Mouse (Mus musculus) CD4-positive, CD25-positive, alpha-beta regulatory T cell, adult 2 months (primary cell): ENCODE measurements around the gene 4930470P17Rik.

ENCODE experiments used
- DNase-seq: peaks from one replicate; pipeline ENCODE4 v3.0.0-alpha.2; 2012; ENCODE audit warnings: low read depth, low spot score

The 4930470P17Rik gene

DNA sequence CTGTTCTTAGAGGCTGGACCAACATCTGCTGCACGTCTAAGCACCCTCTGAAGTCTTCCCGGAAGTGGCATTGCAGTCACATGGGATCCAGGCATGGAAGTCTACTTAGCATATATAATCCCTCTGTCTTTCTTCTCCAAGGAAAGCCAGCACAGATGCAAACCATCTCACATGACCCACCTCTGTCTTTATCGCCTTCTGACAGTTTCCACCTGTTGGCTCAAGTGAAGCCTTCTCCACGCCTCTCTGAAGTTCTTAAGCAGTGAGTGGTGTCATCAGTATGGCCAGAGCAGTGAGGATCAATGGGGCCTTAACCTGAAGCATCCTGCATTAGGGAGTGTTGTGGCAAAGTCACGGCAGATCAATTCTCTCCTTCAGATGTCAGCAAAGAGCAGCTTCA is 23.2 kb downstream of the 4930470P17Rik start:
- DNase-seq: no peak

DNA sequence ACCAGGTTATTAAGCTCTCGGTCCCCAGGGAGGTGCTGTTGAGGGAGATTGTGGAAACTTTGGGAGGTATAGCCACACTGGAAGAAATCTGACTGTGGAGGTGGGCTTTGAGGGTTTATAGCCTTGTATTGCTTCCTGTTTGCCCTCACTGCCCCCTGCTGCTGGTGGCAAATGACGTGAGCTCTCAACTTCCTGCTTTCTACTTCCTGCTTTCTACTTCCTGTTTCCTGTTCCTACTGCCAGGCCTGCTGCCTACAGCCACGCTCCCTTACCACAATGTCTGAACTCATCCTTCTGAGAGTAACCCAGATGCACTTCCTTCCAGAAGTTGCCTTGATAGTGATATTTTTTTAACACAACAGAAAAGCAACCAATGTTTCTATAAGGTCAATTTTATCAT is 24.3 kb downstream of the 4930470P17Rik start:
- no peak for DNase-seq

DNA sequence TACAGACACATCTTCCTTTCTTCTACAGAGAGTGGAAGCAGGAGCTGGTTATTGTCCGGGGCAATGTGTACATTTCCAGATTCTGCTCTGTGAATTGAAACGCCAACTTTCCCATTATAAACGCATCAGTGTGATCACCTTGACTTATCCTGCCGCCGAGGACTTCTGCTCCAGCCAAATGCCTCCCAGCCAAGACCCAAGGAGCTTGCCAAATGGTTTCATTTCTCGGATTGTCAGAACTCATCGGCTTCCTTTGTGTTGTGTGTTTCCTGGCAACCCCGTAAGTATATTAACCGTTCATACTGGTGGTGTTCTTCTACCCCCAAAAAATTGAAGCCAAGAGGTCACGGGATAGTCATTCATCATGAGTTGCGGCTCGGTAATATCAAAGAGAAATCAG is 25.7 kb downstream of the 4930470P17Rik start:
- DNase-seq: no peak

DNA sequence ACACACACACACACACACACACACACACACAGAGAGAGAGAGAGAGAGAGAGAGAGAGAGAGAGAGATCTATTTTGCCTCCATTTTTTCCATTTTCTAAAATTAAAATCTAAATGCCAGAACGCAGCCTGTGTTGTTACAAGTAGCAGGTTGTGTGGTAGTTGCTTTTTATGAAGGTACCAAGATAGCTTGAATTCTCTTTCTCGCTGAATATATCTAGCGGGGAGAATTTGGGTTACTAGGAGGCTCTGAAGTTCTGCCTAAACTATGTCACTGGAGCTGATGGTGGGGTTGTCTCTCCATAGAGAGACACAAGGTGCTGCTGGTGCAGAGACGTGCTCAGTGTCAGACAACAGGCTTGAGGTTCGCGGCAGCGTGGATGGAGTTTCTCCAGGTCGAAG is 36.8 kb downstream of the 4930470P17Rik start:
- no peak for DNase-seq

- DNase-seq: no peak
Observed at GRCm38 (mm10) chr2:170563956-170564855, 37.6 kb downstream of the 4930470P17Rik start.

GRCm38 (mm10) chr2:170552088-170552487 is 49.7 kb downstream of the 4930470P17Rik start:
- DNase-seq: no peak

GRCm38 (mm10) chr2:170550240-170550639 is 51.6 kb downstream of the 4930470P17Rik start:
- DNase-seq: no peak

DNA sequence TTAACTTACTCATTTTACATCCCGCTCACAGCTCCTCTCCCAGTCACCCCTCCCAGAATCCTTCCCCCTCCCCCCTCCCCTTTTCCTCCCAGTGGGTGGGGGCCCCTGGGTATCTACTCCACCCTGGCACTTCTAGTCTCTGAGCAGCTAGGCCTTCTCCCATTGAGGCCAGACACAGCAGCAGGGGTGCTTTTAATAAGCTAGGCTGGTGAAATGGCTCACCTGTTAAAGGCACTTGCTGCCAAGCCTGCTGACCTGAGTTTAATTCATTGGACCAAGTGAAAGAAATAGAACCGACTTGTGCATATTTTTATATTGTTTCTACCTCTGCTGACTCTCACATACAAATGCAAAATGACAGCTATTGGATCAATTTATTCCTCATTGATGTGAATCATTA is 52.7 kb downstream of the 4930470P17Rik start:
- no peak for DNase-seq

- no peak for DNase-seq
Observed at GRCm38 (mm10) chr2:170548046-170548445, 53.8 kb downstream of the 4930470P17Rik start.

DNA sequence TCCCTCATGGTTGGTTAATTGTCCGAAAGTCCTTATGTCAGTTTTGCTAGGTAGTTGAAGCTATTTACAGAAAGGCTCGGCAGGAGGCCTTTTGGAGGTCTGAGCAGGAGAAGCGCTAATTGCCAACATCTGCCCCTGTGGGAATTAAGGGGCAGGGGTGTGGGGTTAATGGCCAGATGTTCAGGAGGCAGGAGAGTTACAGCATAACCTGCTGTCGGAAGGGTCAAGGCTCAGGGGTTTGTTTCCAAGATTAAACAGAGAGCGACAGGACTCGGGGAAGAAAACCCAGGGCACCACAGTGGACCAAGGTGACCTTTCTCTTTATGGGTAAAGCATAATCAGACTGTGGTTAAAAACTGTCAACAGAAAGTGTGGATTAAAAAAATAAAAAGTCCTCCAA is 54.3 kb downstream of the 4930470P17Rik start:
- DNase-seq: no peak

DNA sequence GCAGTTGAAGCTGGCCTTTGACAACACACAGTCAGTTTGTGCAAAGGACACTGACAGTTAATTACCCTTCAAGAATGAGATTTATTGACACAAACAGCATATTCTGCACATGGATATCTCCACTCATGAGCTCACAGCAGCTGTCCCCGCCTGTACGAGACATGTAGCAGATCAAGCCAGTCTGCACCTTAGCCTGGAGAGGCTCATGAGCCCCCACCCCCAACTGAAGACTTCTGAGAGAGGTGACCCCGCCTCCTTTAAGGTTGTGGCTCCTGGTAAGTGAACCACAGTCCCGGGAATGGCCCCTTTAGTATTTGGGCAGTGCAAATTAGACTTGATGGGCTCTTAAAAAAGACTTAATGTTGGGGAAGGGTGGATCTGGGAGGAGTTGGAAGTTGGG is 56.1 kb downstream of the 4930470P17Rik start:
- DNase-seq: no peak

DNA sequence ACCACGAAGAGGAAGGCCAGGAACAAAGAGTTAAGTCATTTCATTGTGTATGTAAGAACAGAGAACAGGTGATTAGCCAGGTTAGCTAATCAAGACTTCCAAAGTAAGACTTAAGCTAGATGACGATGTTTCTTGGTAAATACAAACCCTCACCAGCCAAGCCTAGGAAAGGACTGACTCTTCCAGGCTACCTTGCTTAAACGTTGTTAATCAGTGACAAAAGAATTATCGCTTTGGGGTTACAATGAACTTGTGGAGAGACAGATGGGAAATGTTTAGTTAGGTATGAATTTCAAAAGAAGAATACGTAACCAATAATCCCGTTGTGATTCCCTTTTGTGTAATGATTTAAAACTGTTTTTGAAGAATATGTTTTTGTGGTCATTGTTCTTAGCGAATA is 56.9 kb downstream of the 4930470P17Rik start:
- no peak for DNase-seq

- no peak for DNase-seq
Observed at GRCm38 (mm10) chr2:170544159-170544558, 57.7 kb downstream of the 4930470P17Rik start.

DNA sequence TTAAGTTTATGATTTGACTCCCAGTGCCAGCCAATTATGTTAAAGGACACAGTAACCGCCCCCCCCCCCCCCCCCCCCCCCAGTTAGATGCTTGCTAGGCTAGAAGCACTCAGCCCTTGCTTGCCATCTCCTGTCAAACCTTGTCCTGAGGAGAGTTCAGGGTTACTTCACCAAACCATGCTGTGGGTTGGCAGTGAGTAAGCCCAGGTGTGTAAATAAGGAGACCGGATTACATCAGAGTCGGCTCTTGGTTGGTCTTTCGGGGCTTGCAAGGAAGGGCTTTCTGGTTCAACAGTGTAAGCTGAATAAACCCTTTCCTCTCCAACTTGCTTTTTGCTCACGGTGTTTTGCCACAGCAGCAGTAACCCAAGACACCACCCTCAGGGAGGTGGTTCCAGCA is 58.2 kb downstream of the 4930470P17Rik start:
- DNase-seq: no peak

GRCm38 (mm10) chr2:170539211-170539610 is 62.6 kb downstream of the 4930470P17Rik start:
- no peak for DNase-seq

DNA sequence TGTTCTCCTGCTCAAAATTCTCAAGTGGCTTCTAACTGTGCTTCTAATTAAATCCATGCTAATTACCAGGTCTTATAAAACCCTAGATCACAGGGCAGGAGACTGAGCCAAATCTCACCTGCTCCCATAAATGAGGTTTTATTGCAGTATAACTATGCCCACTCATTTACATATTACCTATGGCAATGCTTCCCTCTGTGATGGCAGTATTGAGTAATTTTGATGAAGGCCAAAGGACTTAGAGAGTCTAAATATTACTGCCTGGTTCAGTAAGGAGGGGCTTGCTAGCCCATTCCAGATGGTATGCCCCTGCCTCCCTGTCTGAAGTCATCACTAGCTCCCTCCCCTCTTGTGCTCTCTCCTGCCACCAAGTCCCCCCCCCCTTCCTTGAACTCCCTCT is 66.0 kb downstream of the 4930470P17Rik start:
- no peak for DNase-seq

- no peak for DNase-seq
Observed at GRCm38 (mm10) chr2:170534803-170535174, 67.0 kb downstream of the 4930470P17Rik start.

- DNase-seq: no peak
Observed at GRCm38 (mm10) chr2:170534116-170534802, 67.6 kb downstream of the 4930470P17Rik start.

DNA sequence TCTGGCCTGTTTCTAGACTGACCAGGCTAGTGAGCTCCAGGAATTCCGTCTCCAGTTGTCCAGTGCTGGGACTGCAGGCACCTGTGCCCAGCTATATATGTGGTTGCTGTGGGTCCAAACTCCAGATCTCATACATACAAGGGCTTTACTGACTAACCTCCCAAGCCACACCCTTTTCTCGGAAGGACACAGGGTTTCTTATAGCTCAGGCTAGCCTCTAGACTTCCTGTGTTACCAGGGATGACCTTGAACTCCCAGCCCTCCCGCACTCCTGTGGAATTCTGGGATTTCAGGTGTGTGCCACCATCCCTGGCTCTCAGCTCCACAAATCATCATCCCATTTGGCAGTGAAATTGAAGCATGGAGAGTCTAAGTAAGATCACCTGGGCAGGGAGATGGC is 71.6 kb downstream of the 4930470P17Rik start:
- no peak for DNase-seq

GRCm38 (mm10) chr2:170529766-170530165 is 72.1 kb downstream of the 4930470P17Rik start:
- no peak for DNase-seq
